Mouse (Mus musculus) cortical plate, adult 2 months (tissue): ENCODE measurements around the gene Foxp1.

Experiments used
- CTCF ChIP-seq: fragments of 200-500 bp; IDR thresholded peaks from 2 replicates; pipeline ENCODE4 v1.5.1; 2011; ENCODE audit warnings: mild to moderate bottlenecking, control low read depth, low read length; ENCODE audit not compliant: insufficient read depth; ENCODE audit errors: extremely low read depth
- POLR2A ChIP-seq: fragments of 200-500 bp; IDR thresholded peaks from 2 replicates; pipeline ENCODE4 v1.6.1; 2011; ENCODE audit warnings: mild to moderate bottlenecking, low read length, control low read depth; ENCODE audit not compliant: insufficient read depth; ENCODE audit errors: extremely low read depth

DNA sequence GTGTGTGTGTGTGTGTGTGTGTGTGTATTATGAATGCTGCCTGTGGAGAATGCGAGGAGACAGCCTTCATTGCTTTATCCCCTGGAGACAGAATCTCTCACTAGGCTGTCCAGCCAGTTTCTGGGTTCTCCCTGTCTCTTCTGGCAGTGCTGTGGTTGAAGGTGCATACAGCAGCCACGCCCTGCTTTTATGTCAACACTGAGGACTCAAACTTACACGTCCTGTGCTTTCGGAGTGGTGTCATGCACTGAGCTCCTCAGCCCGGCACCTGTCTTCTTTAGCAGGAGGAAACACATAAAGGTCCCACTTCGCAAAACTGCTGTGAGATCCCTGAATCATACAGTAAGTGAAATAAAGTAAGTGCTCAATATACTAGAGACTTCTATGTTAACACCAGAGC, 120.7 kb downstream of the Foxp1 start:
- TF ChIP-seq CTCF (no peak), POLR2A (no peak)
